Mouse (Mus musculus) lung, postnatal 0 days (tissue): ENCODE measurements around the gene Ddx25. TPM values are rescaled to one million over a fixed set of nuclear protein-coding genes. Genes with fewer than 3 reads are reported as not detected.
A peak's percentile ranks its signal among the peaks of the same experiment; 100 is the strongest.

Experiments
- ATAC-seq: fragments of 200-750 bp; cut with Nextera tagmentation; 2 replicates; pipeline ENCODE4 v1.8.0; 2017; ENCODE audit warnings: moderate library complexity
- DNase-seq: peaks from one replicate; pipeline ENCODE4 v3.0.0-alpha.2; 2016; ENCODE audit warnings: low spot score
- H3K27ac ChIP-seq: fragments of 300-500 bp; sonication (generic); 2 replicates; pipeline ENCODE4 v1.5.1; 2014; ENCODE audit warnings: antibody characterized with exemption, mild to moderate bottlenecking, low read length, mixed read lengths
- H3K27me3 ChIP-seq: fragments of 300-500 bp; sonication (generic); replicated peaks from 2 replicates; pipeline ENCODE4 v1.6.1; 2014; ENCODE audit warnings: low read length, mixed read lengths; ENCODE audit not compliant: insufficient read depth
- H3K36me3 ChIP-seq: fragments of 300-500 bp; sonication (generic); 2 replicates; pipeline ENCODE4 v1.6.1; 2014; ENCODE audit warnings: low read length, mixed read lengths; ENCODE audit not compliant: insufficient read depth
- H3K4me1 ChIP-seq: fragments of 300-500 bp; sonication (generic); 2 replicates; pipeline ENCODE4 v1.6.1; 2014; ENCODE audit warnings: antibody characterized with exemption, low read depth, low read length, mixed read lengths; ENCODE audit not compliant: insufficient read depth
- H3K4me2 ChIP-seq: fragments of 300-500 bp; sonication (generic); replicated peaks from 2 replicates; pipeline ENCODE4 v1.6.1; 2014; ENCODE audit warnings: low read depth, mild to moderate bottlenecking, low read length, moderate library complexity, mixed read lengths
- H3K4me3 ChIP-seq: fragments of 300-500 bp; sonication (generic); 2 replicates; pipeline ENCODE4 v1.5.1; 2014; ENCODE audit warnings: low read depth, low read length
- H3K9ac ChIP-seq: fragments of 300-500 bp; sonication (generic); replicated peaks from 2 replicates; pipeline ENCODE4 v1.6.1; 2014; ENCODE audit warnings: low read depth, mild to moderate bottlenecking
- H3K9me3 ChIP-seq: fragments of 300-500 bp; sonication (generic); 2 replicates; pipeline ENCODE4 v1.6.1; 2016; ENCODE audit warnings: low read length, mixed read lengths
- CTCF ChIP-seq: IDR thresholded peaks from 2 replicates; pipeline ENCODE4 v1.5.1; 2016; ENCODE audit warnings: antibody characterized with exemption, mild to moderate bottlenecking
- EP300 ChIP-seq: IDR thresholded peaks from 2 replicates; pipeline ENCODE4 v1.6.1; 2016; ENCODE audit warnings: antibody characterized with exemption, mild to moderate bottlenecking, control low read depth
- WGBS: fragments of 180-500 bp; shearing (Covaris S2); extraction: QIAGEN DNeasy Blood & Tissue Kit; methylation state at CpG from one replicate; pipeline ENCODE4 v1.1.7; 2014; 5-methylcytosine and 5-hydroxymethylcytosine counted together
- polyA plus RNA-seq: library from polyadenylated mRNA; unstranded; fragments of >200 nt; fragmentation: Nextera tagmentation; extraction: Ambion mirVana; gene quantifications from 2 replicates; pipeline ENCODE4 v1.2.1, GENCODE M21; 2015

Ddx25 gene
- polyA plus RNA-seq, 1 experiment from 2014 or later = 0.07 TPM

DNA sequence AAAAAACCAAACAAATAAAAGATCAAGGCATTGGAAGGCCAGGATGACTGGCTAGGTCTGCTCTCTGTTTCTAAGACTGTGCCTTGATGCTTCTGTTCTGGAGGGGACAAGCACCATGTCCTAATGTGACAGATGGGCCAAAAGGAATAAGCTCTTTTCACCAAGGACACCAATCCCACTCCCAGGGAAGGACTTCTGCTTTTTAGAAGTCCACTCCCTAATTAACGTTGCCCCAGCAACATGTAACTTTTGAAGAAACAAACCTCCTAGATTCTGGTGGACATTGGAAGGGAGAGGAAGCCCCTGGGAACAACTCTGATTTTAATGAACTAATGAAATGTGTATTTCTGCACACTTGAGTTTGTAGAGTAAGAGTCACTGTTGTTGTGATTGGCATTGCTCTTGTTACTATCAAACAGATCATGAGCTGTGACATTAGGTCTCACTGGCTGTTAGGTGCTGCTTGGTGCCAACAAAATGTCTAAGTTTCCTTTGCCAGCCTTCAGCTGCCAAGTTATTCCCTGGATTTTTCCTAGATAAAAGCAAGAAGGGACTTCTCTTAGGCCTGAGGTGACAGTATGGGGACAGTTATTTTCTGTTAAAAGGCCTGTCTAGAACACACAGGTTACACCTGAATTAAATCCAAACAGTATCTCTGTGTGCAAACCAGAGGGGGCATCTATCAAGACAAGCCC is 35.4 kb downstream of the Ddx25 start:
- 59% methylated on average over 1 of the region's 1 CpGs for WGBS
- H3K4me2 ChIP-seq = no peak overlapping the region
- ATAC-seq = no peak; the same call in 1 of the 2 replicates
- H3K27me3 ChIP-seq = no peaks in the 10 kb centered on the region
- no peak overlapping the region for H3K4me3 ChIP-seq
- peak; percentile 41 for DNase-seq
- no peaks in the 10 kb centered on the region for H3K9me3 ChIP-seq
- H3K27ac ChIP-seq = no peak overlapping the region
- TF ChIP-seq EP300 = no peak
- TF ChIP-seq CTCF = no peak
- H3K4me1 ChIP-seq = no peaks in the 10 kb centered on the region
- H3K9ac ChIP-seq = no peak overlapping the region
- no peaks in the 10 kb centered on the region for H3K36me3 ChIP-seq

GRCm38 (mm10) chr9:35522241-35522640 is 36.1 kb downstream of the Ddx25 start:
- no peak overlapping the region for H3K4me3 ChIP-seq
- DNase-seq (no peak), ATAC-seq (no peak)
- H3K4me2 ChIP-seq = no peak overlapping the region
- H3K9me3 ChIP-seq = no peaks in the 10 kb centered on the region
- H3K9ac ChIP-seq = no peak overlapping the region
- H3K4me1 ChIP-seq = no peaks in the 10 kb centered on the region
- H3K36me3 ChIP-seq = no peaks in the 10 kb centered on the region
- H3K27ac ChIP-seq = no peak overlapping the region
- no peak for TF ChIP-seq CTCF
- no peaks in the 10 kb centered on the region for H3K27me3 ChIP-seq
- WGBS = 68% methylated on average over 2 of the region's 2 CpGs

DNA sequence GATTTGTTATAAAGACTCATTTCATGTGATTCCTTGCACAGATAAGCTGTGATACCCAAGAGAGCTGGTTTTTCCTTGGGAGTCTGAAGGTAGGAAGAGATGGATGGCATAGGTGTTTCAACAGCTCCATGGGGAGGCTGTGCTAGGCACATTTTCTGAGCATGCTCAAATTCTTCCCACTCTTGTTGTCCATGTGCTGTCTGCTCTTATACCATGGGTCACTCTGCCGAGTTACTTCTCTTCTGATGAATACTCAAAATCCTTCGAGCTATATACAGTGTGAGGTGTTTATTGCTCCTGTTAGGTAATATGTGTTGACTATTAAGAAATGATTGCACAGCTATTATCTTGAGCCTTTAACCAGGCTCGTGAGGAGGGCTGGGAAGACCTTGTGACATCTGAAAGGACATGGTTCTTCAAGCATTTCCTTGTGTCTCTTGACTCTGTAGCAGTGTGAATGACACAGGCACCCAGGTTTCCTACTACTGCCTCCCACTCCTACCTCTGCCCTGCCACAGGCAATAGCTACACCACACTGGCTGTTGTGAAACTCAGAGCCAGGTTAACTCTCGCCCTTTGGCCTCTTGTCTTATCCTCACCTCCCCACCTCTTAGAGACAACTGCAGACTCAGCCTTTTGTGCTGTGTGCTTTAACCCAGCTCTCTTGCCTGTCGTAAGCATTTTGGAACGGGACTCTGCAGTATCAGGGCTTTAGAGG is 37.5 kb downstream of the Ddx25 start:
- H3K27me3 ChIP-seq = no peaks in the 10 kb centered on the region
- no peak overlapping the region for H3K27ac ChIP-seq
- ATAC-seq (no peak), DNase-seq (no peak)
- H3K9me3 ChIP-seq = no peaks in the 10 kb centered on the region
- H3K4me1 ChIP-seq = no peaks in the 10 kb centered on the region
- no peaks in the 10 kb centered on the region for H3K36me3 ChIP-seq
- H3K4me2 ChIP-seq = no peak overlapping the region
- H3K4me3 ChIP-seq = no peak overlapping the region
- H3K9ac ChIP-seq = no peak overlapping the region
- TF ChIP-seq EP300 (no peak), CTCF (no peak)
- WGBS = 67% methylated on average over 6 of the region's 6 CpGs

DNA sequence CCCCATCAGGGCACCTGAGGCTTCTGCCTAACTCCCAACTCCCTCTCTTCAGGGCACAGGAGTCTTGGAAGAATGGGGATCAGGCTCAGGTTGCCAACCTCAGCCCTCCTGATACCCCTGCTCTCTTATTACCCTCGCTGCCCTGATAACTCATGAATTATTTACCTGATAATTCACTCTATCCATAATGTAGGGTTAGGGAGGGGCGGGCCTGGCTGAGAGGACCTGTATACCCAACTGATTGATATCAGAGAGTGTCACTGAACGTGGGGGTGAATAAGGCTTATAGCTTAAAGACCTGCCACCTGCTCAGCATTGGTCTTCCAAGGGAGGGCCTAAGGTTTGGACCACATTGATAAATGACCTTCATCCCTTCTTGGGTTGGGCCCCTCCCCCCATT is 40.2 kb downstream of the Ddx25 start, which contains the start of gene Gm1113:
Gene Gm1113 (minus strand): TSS at position 101 of the 400 bp plus-strand sequence.
- Histone ChIP-seq H3K9ac (no peak within 1 kb of the TSS), H3K4me1 (no peaks in the 10 kb centered on the region), H3K27me3 (no peaks in the 10 kb centered on the region), H3K4me3 (no peak within 1 kb of the TSS), H3K9me3 (no peaks in the 10 kb centered on the region), H3K27ac (no peak within 1 kb of the TSS), H3K4me2 (no peak within 1 kb of the TSS), H3K36me3 (no peaks in the 10 kb centered on the region)
- DNase-seq = no peak
- TF ChIP-seq EP300 = no peak
- TF ChIP-seq CTCF = no peak
- no peak for ATAC-seq
- WGBS = 74% methylated on average over 3 of the region's 3 CpGs

GRCm38 (mm10) chr9:35516711-35517110 is 41.6 kb downstream of the Ddx25 start:
- TF ChIP-seq CTCF (no peak), EP300 (no peak)
- H3K27me3 ChIP-seq = no peaks in the 10 kb centered on the region
- DNase-seq (no peak), ATAC-seq (no peak)
- H3K4me1 ChIP-seq = no peaks in the 10 kb centered on the region
- 86% methylated on average over 16 of the region's 16 CpGs for WGBS
- no peaks in the 10 kb centered on the region for H3K9me3 ChIP-seq
- H3K9ac ChIP-seq = no peak overlapping the region
- H3K4me3 ChIP-seq = no peak overlapping the region
- no peaks in the 10 kb centered on the region for H3K36me3 ChIP-seq
- H3K4me2 ChIP-seq = no peak overlapping the region
- H3K27ac ChIP-seq = no peak overlapping the region

GRCm38 (mm10) chr9:35516182-35516581 is 42.1 kb downstream of the Ddx25 start:
- DNase-seq (no peak), ATAC-seq (no peak)
- Histone ChIP-seq H3K4me2 (no peak overlapping the region), H3K4me1 (no peaks in the 10 kb centered on the region), H3K36me3 (no peaks in the 10 kb centered on the region), H3K4me3 (no peak overlapping the region), H3K27me3 (no peaks in the 10 kb centered on the region), H3K9me3 (no peaks in the 10 kb centered on the region), H3K9ac (no peak overlapping the region), H3K27ac (no peak overlapping the region)
- TF ChIP-seq EP300 = no peak
- no peak for TF ChIP-seq CTCF
- 73% methylated on average over 5 of the region's 5 CpGs for WGBS
